Mouse (Mus musculus) midbrain, embryonic 13.5 days (tissue): ENCODE results near the gene Nabp2. TPM values are rescaled to one million over a fixed set of nuclear protein-coding genes. Genes with fewer than 3 reads are reported as not detected.

ENCODE experiments used
- ATAC-seq: fragments of 200-750 bp; cut with Nextera tagmentation; 2 replicates; pipeline ENCODE4 v1.8.0; 2017; ENCODE audit warnings: mild to moderate bottlenecking, moderate TSS enrichment, moderate library complexity
- H3K27ac ChIP-seq: fragments of 300-500 bp; sonication (generic); 2 replicates; pipeline ENCODE4 v1.5.1; 2015; ENCODE audit warnings: inconsistent platforms, mild to moderate bottlenecking, moderate library complexity
- H3K27me3 ChIP-seq: fragments of 300-500 bp; sonication (generic); 2 replicates; pipeline ENCODE4 v1.6.1; 2015; ENCODE audit warnings: mild to moderate bottlenecking, inconsistent platforms
- H3K36me3 ChIP-seq: fragments of 300-500 bp; sonication (generic); 2 replicates; pipeline ENCODE4 v1.6.1; 2015; ENCODE audit warnings: mild to moderate bottlenecking, inconsistent platforms
- H3K4me1 ChIP-seq: fragments of 300-500 bp; sonication (generic); replicated peaks from 2 replicates; pipeline ENCODE4 v1.6.1; 2015; ENCODE audit warnings: inconsistent platforms
- H3K4me2 ChIP-seq: fragments of 300-500 bp; sonication (generic); replicated peaks from 2 replicates; pipeline ENCODE4 v1.6.1; 2015; ENCODE audit warnings: moderate library complexity, mild to moderate bottlenecking, inconsistent platforms
- H3K4me3 ChIP-seq: fragments of 300-500 bp; sonication (generic); replicated peaks from 2 replicates; pipeline ENCODE4 v1.5.1; 2015; ENCODE audit warnings: mild to moderate bottlenecking, inconsistent platforms
- H3K9ac ChIP-seq: fragments of 300-500 bp; sonication (generic); replicated peaks from 2 replicates; pipeline ENCODE4 v1.6.1; 2015; ENCODE audit warnings: mild to moderate bottlenecking, inconsistent platforms
- H3K9me3 ChIP-seq: fragments of 300-500 bp; sonication (generic); 2 replicates; pipeline ENCODE4 v1.6.1; 2016; ENCODE audit warnings: mild to moderate bottlenecking, inconsistent platforms
- WGBS: fragments of 180-500 bp; shearing (Covaris S2); methylation state at CpG from one replicate; pipeline ENCODE4 v1.1.7; 2015; 5-methylcytosine and 5-hydroxymethylcytosine counted together
- polyA plus RNA-seq: library from polyadenylated mRNA; unstranded; fragments of >200 nt; fragmentation: Nextera tagmentation; extraction: Ambion mirVana; gene quantifications from 2 replicates; pipeline ENCODE4 v1.2.1, GENCODE M21; 2015

The Nabp2 gene
- polyA plus RNA-seq, 1 experiment from 2014 or later, result 142 TPM

DNA sequence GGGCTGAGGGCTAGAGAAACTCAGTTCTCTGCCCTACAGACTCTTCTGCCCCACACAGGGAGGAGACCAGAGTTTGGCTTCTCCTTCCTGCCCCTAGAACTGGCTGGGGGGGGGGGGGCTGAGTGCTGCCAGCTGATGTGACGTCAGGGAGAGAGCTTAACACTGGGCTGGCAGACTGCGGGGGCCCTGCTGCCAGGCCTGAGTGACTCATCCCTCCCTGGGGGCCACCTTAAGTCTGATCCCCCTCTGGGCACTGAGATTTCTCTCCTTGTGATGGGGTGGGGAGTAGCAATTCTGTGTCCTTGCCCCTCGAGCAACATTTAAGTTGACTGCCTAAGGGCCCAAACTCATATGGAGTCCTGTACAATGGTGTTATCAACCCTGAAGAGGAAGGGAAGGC lies 32.8 kb downstream of the Nabp2 start:
- Histone ChIP-seq H3K9ac (peak overlapping the region; percentile 100), H3K9me3 (no peaks in the 10 kb centered on the region), H3K4me2 (peak overlapping the region; percentile 79), H3K36me3 (peaks cover 53% of the 10 kb centered on the region), H3K27me3 (no peaks in the 10 kb centered on the region), H3K4me1 (peaks cover 27% of the 10 kb centered on the region), H3K27ac (peak overlapping the region; percentile 97; the same call in 1 of the 2 replicates), H3K4me3 (peak overlapping the region; percentile 96)
- no peak for ATAC-seq
- 40% methylated on average over 3 of the region's 3 CpGs for WGBS

DNA sequence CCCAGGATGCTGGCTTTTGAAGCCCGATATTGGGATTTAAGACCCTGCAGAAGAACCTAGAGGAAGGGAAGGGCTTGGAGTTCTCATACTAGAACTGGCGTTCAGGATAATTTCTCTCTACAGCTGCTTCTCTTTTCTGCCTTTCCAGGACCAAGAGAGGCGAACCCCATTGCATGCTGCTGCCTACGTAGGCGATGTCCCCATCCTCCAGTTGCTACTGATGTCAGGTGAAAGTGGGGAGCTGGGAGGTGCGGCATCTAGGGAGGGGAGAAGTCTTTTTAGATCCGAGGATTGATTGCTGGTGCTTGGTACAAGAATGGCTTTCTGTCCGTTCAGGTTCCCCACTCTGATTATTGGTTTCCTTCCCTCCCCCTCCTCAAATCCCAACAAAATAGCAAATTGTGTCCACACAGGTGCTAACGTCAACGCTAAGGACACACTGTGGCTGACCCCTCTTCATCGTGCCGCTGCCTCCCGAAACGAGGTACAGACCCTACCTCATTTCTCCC lies 33.3 kb downstream of the Nabp2 start:
- H3K4me1 ChIP-seq, result peaks cover 27% of the 10 kb centered on the region
- H3K27me3 ChIP-seq, result no peaks in the 10 kb centered on the region
- peak overlapping the region; percentile 96 for H3K4me3 ChIP-seq
- H3K36me3 ChIP-seq, result peaks cover 48% of the 10 kb centered on the region
- H3K9me3 ChIP-seq, result no peaks in the 10 kb centered on the region
- H3K27ac ChIP-seq, result peak overlapping the region; percentile 97
- H3K9ac ChIP-seq, result peak overlapping the region; percentile 100
- no peak for ATAC-seq
- H3K4me2 ChIP-seq, result peak overlapping the region; percentile 79
- 55% methylated on average over 14 of the region's 14 CpGs for WGBS

GRCm38 (mm10) chr10:128377222-128377939 lies 33.9 kb downstream of the Nabp2 start:
- H3K4me2 ChIP-seq, result peak overlapping the region; percentile 79

DNA sequence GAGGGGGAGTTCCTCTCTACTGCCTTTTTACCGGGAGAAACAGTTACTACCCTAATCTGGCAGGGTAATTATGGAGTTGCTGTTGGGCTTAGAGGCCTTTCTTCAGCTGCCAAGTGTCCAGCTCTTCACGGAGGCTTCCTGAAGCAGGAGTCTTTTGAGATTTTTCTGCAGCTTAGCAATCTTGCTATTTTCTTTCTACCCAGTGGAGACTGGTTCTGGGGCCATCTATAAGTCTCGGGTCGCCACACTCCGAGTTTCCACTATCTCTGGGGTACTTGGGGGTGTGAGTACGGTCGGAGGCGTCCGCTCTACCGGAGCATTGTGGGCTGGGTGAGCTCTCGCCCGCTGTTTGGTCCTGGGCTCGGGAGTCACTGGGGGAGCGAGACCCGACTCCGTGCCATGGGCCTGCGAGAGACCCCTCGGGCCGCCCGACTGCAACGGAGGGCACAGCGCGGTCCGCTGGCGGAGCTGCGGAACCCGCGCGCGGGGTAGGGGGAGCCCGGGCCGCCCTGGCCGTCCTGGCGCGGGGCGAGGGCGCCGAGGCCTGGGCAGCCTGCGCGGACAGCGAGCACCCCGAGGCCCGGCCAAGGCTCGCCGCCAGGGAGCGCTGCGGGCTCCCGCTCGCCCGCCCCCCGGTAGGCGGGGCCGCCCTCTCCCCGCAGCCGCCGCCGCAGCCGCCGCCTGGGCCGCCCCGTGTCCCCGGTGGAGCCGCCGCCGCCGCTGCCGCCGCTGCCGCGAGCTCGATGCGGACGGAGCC lies 34.7 kb downstream of the Nabp2 start, which contains the start of gene Ankrd52:
Gene Ankrd52, plus strand, starts transcription at position 661 of the 757 bp plus-strand sequence.
- peaks cover 35% of the 10 kb centered on the region for H3K36me3 ChIP-seq
- peak; percentile 94 for ATAC-seq
- H3K4me2 ChIP-seq, result peak within 1 kb of the TSS; percentile 79
- no peaks in the 10 kb centered on the region for H3K27me3 ChIP-seq
- peak within 1 kb of the TSS; percentile 97 for H3K27ac ChIP-seq
- peak within 1 kb of the TSS; percentile 100 for H3K9ac ChIP-seq
- peak within 1 kb of the TSS; percentile 96 for H3K4me3 ChIP-seq
- no peaks in the 10 kb centered on the region for H3K9me3 ChIP-seq
- WGBS, result under 1% methylated on average over 60 of the region's 73 CpGs
- H3K4me1 ChIP-seq, result peaks cover 27% of the 10 kb centered on the region

More at GRCm38 (mm10) chr10:128377222-128377939, 33.9 kb downstream of the Nabp2 start:
- Histone ChIP-seq H3K4me3 (peak overlapping the region; percentile 96), H3K4me1 (peaks cover 27% of the 10 kb centered on the region), H3K9ac (peak overlapping the region; percentile 100), H3K27ac (peak overlapping the region; percentile 97), H3K27me3 (no peaks in the 10 kb centered on the region), H3K36me3 (peaks cover 42% of the 10 kb centered on the region), H3K9me3 (no peaks in the 10 kb centered on the region)
- 0% methylated on average over 23 of the region's 47 CpGs for WGBS
- ATAC-seq, result peak; percentile 80

DNA sequence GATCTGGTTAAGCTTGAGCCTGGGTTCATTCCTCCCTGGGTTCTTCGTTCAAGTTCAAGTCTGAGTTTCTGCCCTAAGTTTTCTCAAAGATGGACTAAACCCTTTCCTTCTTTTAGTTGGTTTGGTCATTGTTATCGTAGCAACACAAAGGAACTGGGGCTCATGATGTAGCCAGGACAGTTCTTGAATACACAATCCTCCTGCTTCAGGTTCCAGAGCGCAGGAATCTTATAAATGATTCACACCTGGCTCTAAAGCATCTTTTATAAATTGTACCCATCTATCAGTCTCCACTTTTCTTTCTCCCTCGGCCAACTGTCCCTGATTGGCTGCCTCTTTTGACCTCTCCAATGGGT lies 35.2 kb downstream of the Nabp2 start:
- no peak for ATAC-seq
- 42% methylated on average over 4 of the region's 4 CpGs for WGBS
- Histone ChIP-seq H3K27ac (peak overlapping the region; percentile 97), H3K4me3 (peak overlapping the region; percentile 96), H3K36me3 (peaks cover 30% of the 10 kb centered on the region), H3K9ac (peak overlapping the region; percentile 100), H3K4me1 (peaks cover 27% of the 10 kb centered on the region), H3K4me2 (peak overlapping the region; percentile 79), H3K27me3 (no peaks in the 10 kb centered on the region), H3K9me3 (no peaks in the 10 kb centered on the region)

DNA sequence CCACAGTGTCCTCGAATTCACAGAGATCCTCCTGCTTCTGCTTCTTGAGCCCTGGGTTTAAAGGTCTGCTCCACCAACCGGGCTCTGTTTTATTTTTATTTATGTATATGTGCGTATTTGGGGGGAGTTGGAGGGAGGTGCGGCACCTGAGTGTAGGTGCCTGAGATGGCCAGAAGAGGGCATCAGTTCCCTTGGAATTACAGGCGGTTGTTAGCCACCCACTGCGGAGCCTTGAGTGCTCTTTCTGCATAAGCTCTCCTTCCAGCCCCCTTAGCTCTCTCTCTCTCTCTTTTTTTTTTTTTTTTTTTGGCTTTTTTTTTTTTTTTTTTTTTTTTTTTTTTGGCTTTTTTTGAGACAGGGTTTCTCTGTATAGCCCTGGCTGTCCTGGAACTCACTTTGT lies 36.9 kb downstream of the Nabp2 start:
- no peak for ATAC-seq

DNA sequence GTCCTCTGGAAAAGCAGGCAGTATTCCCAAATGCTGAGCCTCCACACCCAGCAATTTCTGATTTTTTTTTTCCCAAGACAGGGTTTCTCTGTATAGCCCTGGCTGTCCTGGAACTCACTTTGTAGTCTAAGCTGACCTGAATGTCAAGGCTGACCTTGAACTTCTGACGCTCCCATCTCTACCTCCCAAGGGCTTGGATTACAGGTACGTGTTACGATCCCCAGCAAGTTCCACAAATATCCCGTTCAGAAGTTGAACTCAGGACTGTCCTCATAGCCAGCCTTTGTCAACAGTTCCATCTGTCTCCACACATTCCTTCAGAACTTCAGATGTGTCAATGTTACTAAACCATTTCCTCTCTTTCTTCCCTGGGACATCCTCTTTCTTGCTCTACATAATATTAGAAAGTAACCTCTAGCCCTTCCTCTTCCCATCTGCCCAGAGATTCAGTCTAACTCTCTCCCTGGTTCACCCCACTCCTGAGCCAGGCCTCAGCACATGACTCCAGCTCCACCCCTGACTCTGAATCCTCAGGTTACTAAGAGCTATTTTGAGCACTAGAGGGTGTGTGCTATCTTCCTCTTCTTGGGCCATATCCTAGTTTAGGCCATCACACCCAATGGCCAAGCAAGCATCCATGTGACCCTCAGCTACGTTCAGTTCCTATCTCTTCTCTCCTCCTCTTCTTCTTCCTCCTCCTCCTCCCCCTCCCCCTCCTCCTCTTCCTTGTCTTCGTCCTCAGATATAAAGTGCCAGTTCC lies 38.1 kb downstream of the Nabp2 start:
- H3K27ac ChIP-seq, result no peak overlapping the region
- H3K27me3 ChIP-seq, result no peaks in the 10 kb centered on the region
- H3K9ac ChIP-seq, result no peak overlapping the region
- no peak overlapping the region for H3K4me2 ChIP-seq
- H3K9me3 ChIP-seq, result no peaks in the 10 kb centered on the region
- H3K4me1 ChIP-seq, result peaks cover 18% of the 10 kb centered on the region
- ATAC-seq, result no peak
- 0 out of 2 replicates have a peak, but pooled peaks cover under 1% of the 10 kb centered on the region for H3K36me3 ChIP-seq
- no peak overlapping the region for H3K4me3 ChIP-seq
- WGBS, result 84% methylated on average over 6 of the region's 6 CpGs

More for the DNA sequence above, 36.9 kb downstream of the Nabp2 start:
- H3K9me3 ChIP-seq, result no peaks in the 10 kb centered on the region
- no peak overlapping the region for H3K4me3 ChIP-seq
- no peaks in the 10 kb centered on the region for H3K27me3 ChIP-seq
- H3K4me2 ChIP-seq, result no peak overlapping the region
- 76% methylated on average over 6 of the region's 6 CpGs for WGBS
- H3K9ac ChIP-seq, result no peak overlapping the region
- peaks cover 28% of the 10 kb centered on the region for H3K4me1 ChIP-seq
- H3K36me3 ChIP-seq, result peaks cover 13% of the 10 kb centered on the region
- no peak overlapping the region for H3K27ac ChIP-seq

- H3K36me3 ChIP-seq, result no peaks in the 10 kb centered on the region
- H3K4me2 ChIP-seq, result no peak overlapping the region
- 79% methylated on average over 5 of the region's 5 CpGs for WGBS
- H3K9ac ChIP-seq, result no peak overlapping the region
- no peak overlapping the region for H3K27ac ChIP-seq
- no peaks in the 10 kb centered on the region for H3K9me3 ChIP-seq
- no peak overlapping the region for H3K4me3 ChIP-seq
- H3K4me1 ChIP-seq, result peaks cover 24% of the 10 kb centered on the region
- ATAC-seq, result no peak
- H3K27me3 ChIP-seq, result no peaks in the 10 kb centered on the region
These were observed 39.1 kb downstream of the Nabp2 start for GRCm38 (mm10) chr10:128372142-128372541.

- Histone ChIP-seq H3K9me3 (no peaks in the 10 kb centered on the region), H3K4me3 (no peak overlapping the region), H3K9ac (no peak overlapping the region), H3K4me2 (no peak overlapping the region), H3K27me3 (no peaks in the 10 kb centered on the region), H3K4me1 (peaks cover 18% of the 10 kb centered on the region), H3K27ac (no peak overlapping the region), H3K36me3 (peaks cover 5% of the 10 kb centered on the region; the same call in 1 of the 2 replicates)
- WGBS, result 67% methylated on average over 4 of the region's 4 CpGs
- ATAC-seq, result no peak
These were observed 40.7 kb downstream of the Nabp2 start for GRCm38 (mm10) chr10:128370601-128371000.

GRCm38 (mm10) chr10:128370021-128370420 lies 41.3 kb downstream of the Nabp2 start:
- 61% methylated on average over 5 of the region's 6 CpGs for WGBS
- no peak for ATAC-seq
- Histone ChIP-seq H3K9ac (no peak overlapping the region), H3K27me3 (no peaks in the 10 kb centered on the region), H3K4me3 (no peak overlapping the region), H3K9me3 (no peaks in the 10 kb centered on the region), H3K4me2 (no peak overlapping the region), H3K4me1 (peaks cover 18% of the 10 kb centered on the region), H3K36me3 (peaks cover 11% of the 10 kb centered on the region), H3K27ac (no peak overlapping the region)

DNA sequence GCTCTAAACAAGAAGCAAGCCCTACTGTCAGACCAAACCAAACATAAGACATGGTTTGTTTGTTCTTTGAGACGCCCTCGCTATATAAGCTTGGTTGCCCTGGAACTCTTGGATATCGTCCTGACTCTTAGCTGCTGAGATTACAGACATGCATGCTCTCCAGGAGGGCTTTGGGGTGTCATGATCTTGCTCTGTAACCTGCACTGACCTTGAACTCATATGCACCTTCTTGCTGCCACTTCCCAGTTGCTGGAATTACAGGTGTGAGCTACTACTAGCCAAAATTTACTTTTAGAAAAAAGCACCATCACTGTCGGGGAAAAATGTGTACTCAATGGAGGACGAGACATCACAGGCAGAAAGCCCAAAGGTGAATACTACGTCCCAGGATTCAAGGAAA lies 41.7 kb downstream of the Nabp2 start:
- peak overlapping the region; percentile 72; the same call in 1 of the 2 replicates for H3K9ac ChIP-seq
- H3K27ac ChIP-seq, result peak overlapping the region; percentile 97
- H3K9me3 ChIP-seq, result no peaks in the 10 kb centered on the region
- H3K4me3 ChIP-seq, result peak overlapping the region; percentile 60
- peak overlapping the region; percentile 90 for H3K4me2 ChIP-seq
- WGBS, result 79% methylated on average over 6 of the region's 6 CpGs
- peaks cover 13% of the 10 kb centered on the region for H3K36me3 ChIP-seq
- peaks cover 18% of the 10 kb centered on the region for H3K4me1 ChIP-seq
- ATAC-seq, result no peak
- no peaks in the 10 kb centered on the region for H3K27me3 ChIP-seq
